Mouse (Mus musculus) fibroblast of lung, adult 2 months (primary cell): Measurements from ENCODE around the gene Dnah7b.
A peak's percentile ranks its signal among the peaks of the same experiment; 100 is the strongest.
"Not testable (repeated sequence)": the region's sequence is repeated elsewhere in the genome, so short reads cannot be mapped to it uniquely, and the experiment has no call there.

Experiments
- DNase-seq: peaks from one replicate; pipeline ENCODE4 v3.0.0-alpha.2; 2011; ENCODE audit warnings: low read depth

Gene Dnah7b

GRCm38 (mm10) chr1:46325942-46326341, 259.8 kb downstream of the Dnah7b start:
- not testable (repeated sequence) for DNase-seq

- not testable (repeated sequence) for DNase-seq
These were observed 279.2 kb downstream of the Dnah7b start for GRCm38 (mm10) chr1:46345301-46345700.

- not testable (repeated sequence) for DNase-seq
These were observed 314.5 kb downstream of the Dnah7b start for GRCm38 (mm10) chr1:46380641-46381040.

- not testable (repeated sequence) for DNase-seq
These were observed 328.7 kb downstream of the Dnah7b start for GRCm38 (mm10) chr1:46394681-46395297.

GRCm38 (mm10) chr1:46408324-46409115, 342.4 kb downstream of the Dnah7b start:
- DNase-seq: peak; percentile 82

GRCm38 (mm10) chr1:46414798-46415197, 348.7 kb downstream of the Dnah7b start:
- not testable (repeated sequence) for DNase-seq

- DNase-seq: peak; percentile 33
These were observed 350.8 kb downstream of the Dnah7b start for GRCm38 (mm10) chr1:46416946-46417345.

GRCm38 (mm10) chr1:46418966-46419365, 352.9 kb downstream of the Dnah7b start:
- not testable (repeated sequence) for DNase-seq
